Mouse (Mus musculus) liver, postnatal 0 days (tissue): ENCODE results near the gene Spdef.

Experiments
- CTCF ChIP-seq: sonication (generic); IDR thresholded peaks from 2 replicates; pipeline ENCODE4 v1.5.1; 2016; ENCODE audit warnings: antibody characterized with exemption, low read depth
- EP300 ChIP-seq: IDR thresholded peaks from 2 replicates; pipeline ENCODE4 v1.6.1; 2016; ENCODE audit warnings: antibody characterized with exemption, low read depth, mild to moderate bottlenecking

DNA sequence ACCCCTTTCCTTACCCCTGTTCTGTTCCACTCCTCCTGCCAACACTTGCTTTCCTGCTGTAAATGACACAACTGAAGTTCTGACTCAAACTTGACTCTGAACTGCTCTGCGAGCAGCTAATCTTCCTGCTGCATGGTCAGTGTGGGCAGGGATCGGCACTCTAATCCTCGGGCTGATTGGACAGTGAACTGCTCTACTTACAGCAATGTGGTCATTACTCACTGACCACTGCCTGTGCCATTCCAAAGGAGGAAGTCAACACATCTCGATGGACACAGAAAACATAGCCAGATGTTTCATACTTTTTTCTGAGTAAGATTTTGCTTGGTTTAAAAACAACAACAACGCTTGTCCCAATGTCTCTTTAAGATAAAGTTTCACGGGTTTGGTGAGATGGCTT is 36.3 kb upstream of the Spdef start:
- TF ChIP-seq CTCF (no peak), EP300 (no peak)
